Mouse (Mus musculus): ENCODE measurements at regions not wholly inside any gene's neighbourhood (a gene's known extent, or its start where the extent isn't known, plus 50 kb on each side); places are given as distances from the start of the nearest gene placed in this dataset.

DNA sequence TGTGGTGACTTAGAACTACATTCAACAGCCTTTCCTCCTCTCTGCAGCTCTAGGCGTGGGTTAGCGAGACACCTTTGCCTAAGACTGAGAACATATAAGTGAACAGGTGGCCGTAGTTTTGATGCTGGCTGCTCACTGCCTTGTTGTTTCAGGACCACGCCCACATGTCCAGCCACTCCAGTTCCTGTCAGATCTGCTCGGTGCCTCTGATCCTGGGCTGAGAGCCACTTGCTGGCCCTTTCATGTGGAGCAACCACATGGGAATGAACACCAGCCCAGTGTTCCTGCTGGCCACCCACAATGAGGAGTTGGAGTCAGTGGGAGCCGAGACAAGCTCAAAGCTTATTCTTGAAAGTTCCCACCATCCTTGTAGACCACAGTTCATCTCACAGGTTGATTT lies 180.5 kb upstream of the Arid1b start:
- TF ChIP-seq CTCF (IDR thresholded peaks at IDR 0.05; ENCODE audit: insufficient read depth, low read length): no peak
- no peak for TF ChIP-seq POLR2A (IDR thresholded peaks at IDR 0.05; ENCODE audit: borderline replicate concordance, extremely low read depth, low read depth, low read length)
